Mouse (Mus musculus): ENCODE results near the gene Spert. TPM values are rescaled to one million over a fixed set of nuclear protein-coding genes. Genes with fewer than 3 reads are reported as not detected.

Spert gene
- polyA plus RNA-seq, 1 experiment from 2014 or later: not detected

DNA sequence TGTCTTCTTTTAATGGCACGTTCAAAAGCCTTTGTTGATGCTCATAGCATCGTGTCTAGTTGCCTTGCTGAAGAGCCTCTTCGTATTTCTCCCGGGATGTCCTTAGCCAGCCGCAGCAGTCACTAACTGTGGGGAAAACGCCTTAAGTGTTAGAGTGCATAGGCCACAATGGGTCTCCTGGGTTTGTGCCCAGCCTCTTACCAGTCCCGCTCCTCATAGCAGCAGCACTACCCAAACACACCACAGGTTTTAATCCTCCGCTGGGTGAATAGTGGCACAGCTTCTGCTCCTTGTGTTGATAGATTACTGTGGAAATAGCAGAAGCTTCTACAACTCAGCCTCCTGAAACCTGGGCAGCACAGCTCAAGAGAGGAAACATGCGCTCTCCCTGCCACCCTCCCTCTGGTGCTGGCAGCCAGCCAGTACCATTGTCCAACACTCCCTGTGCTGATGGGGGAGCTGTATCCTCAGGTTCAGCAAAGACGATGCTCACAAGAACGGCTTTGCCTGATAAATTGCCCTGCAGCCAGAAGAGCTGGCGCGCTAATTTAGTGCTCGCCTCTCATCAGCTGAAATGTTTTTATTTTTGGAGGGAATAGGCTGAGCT lies 27.3 kb downstream of the Spert start:
- Histone ChIP-seq H3K27me3 (ENCODE audit: low read depth, poor library complexity, severe bottlenecking) (no peaks in the 10 kb centered on the region), H3K36me3 (no peaks in the 10 kb centered on the region), H3K9me3 (replicated peaks) (no peaks in the 10 kb centered on the region), H3K4me3 (no peak overlapping the region), H3K4me1 (no peaks in the 10 kb centered on the region), H3K27ac (no peak overlapping the region)
- DNase-seq (ENCODE audit: low spot score): no peak
- 85% methylated on average over 14 of the region's 14 CpGs for WGBS

DNA sequence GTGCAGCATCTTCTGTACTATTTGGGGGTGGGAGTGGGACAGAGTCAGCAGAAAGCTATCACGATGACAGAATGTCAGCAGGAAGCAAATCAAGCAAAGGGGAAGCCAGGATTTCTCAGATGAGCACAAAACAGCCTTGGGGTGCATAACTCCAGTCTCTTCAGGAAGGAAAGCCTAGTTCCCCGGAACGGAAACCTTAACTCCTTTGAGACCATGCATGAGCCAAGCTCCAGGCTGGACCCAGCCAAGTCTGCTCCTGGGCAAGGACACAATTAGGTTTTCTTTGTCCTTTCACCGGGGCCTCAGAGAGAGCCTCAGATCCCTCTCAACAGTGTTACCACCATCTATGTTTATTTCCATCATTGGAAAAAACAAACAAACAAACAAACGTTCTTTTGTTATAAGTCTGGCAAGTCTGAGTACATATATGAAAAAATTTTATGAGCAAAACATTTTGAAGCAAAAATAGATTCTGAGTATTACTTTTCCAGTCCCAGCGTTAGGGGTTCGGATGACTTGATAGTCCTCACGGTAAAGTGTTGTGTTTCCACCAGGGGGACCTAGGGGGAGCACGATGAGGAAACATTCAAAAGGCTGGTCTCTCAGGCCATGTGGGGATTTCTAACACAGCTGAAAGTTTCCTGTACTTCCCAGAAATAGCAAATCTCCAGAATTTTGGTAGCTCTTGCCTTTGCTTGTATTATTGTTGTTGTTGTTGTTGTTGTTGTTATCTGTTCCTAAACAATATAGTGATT lies 31.2 kb downstream of the Spert start:
- no peaks in the 10 kb centered on the region for H3K27me3 ChIP-seq (ENCODE audit: low read depth, poor library complexity, severe bottlenecking)
- no peaks in the 10 kb centered on the region for H3K36me3 ChIP-seq
- H3K4me1 ChIP-seq: no peaks in the 10 kb centered on the region
- H3K9me3 ChIP-seq (replicated peaks): no peaks in the 10 kb centered on the region
- no peak overlapping the region for H3K27ac ChIP-seq
- 55% methylated on average over 9 of the region's 9 CpGs for WGBS
- DNase-seq (ENCODE audit: low spot score): no peak
- no peak overlapping the region for H3K4me3 ChIP-seq

DNA sequence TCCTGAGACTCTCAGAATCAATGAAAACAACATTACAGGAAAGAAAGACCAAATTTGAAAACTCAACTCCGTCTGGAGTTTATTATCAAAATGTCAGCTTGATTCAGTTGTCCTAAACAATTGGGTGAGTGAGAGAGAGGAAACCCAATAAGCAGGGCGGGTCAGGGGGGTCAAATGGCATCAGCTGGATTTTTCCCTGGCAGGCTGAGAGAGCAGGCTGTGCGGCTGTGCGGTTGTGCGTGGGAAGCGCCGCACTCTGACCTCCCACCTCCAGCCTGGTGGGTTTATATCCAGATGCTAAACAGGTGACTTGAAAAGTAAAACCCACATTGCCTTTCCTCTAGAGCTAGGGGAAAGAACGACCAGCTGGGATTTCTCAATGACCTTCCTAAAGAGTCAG lies 51.2 kb downstream of the Spert start:
- 9% methylated on average over 8 of the region's 8 CpGs for WGBS
- Histone ChIP-seq H3K4me1 (peaks cover 50% of the 10 kb centered on the region), H3K9me3 (replicated peaks) (no peaks in the 10 kb centered on the region), H3K4me3 (no peak overlapping the region), H3K27ac (no peak overlapping the region), H3K27me3 (ENCODE audit: low read depth, poor library complexity, severe bottlenecking) (no peaks in the 10 kb centered on the region), H3K36me3 (no peaks in the 10 kb centered on the region)
- peak; percentile 75 for DNase-seq (ENCODE audit: low spot score)

DNA sequence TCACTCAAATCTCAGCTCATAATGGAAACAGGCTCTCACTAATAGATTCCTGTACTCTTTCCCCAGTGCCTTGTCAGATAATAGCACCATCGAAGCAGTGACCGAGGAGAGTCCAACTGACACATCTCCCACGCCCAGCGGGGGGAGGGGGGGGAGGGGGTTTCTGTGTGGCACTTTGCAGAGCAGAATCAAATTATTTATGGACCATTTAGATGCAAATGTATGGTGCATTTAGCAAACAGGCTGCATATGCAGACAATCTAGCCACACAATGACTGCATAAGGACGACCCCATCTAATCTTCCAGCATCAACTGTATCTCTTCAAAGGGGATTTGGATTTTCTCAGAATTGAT lies 51.9 kb downstream of the Spert start:
- Histone ChIP-seq H3K9me3 (replicated peaks) (no peaks in the 10 kb centered on the region), H3K27ac (no peak overlapping the region), H3K27me3 (ENCODE audit: low read depth, poor library complexity, severe bottlenecking) (no peaks in the 10 kb centered on the region), H3K4me3 (no peak overlapping the region), H3K36me3 (no peaks in the 10 kb centered on the region), H3K4me1 (peaks cover 57% of the 10 kb centered on the region)
- no peak for DNase-seq (ENCODE audit: low spot score)
- 24% methylated on average over 5 of the region's 5 CpGs for WGBS

DNA sequence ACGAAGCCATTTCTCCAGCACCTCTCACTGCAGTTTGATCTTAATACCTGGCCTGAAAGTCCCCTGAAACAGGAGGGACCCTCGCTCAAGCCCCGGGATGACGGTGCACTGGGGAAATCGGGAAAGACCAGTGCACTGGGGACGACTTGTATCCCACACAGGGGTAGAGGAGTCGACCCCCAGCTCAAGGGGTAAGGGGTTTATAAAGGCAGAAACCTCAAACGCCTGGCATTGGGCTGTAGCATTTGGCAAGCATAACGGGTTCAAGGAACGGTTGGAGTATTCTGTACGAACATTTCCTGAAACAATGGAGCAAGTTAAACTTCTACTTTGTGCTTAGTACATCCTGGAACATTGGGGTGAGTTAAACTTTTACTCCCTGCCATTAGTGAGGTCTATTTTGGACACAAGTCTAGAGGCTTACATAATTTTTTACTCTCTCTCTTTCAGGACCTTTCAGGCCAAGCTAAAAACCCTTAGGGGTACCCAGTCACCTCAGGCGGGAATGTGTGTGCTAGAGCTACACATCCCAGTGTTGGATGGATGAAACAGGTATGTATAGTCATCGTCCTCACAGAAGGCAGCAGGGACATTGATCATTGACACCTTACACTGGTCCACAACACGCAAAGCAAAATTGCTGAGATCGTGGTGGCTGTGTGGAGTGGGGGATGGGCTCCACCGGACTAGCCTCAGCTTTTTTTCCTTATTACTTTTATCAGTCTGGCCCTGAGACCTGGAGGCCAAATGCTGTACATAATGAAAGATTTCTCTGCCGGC lies 52.5 kb downstream of the Spert start:
- Histone ChIP-seq H3K4me3 (no peak overlapping the region), H3K4me1 (peaks cover 57% of the 10 kb centered on the region), H3K9me3 (replicated peaks) (no peaks in the 10 kb centered on the region), H3K27me3 (ENCODE audit: low read depth, poor library complexity, severe bottlenecking) (no peaks in the 10 kb centered on the region), H3K36me3 (no peaks in the 10 kb centered on the region), H3K27ac (0 out of 2 replicates have a peak overlapping the region, but pooled peaks have one; percentile 36)
- no peak for DNase-seq (ENCODE audit: low spot score)
- WGBS: 70% methylated on average over 17 of the region's 17 CpGs

DNA sequence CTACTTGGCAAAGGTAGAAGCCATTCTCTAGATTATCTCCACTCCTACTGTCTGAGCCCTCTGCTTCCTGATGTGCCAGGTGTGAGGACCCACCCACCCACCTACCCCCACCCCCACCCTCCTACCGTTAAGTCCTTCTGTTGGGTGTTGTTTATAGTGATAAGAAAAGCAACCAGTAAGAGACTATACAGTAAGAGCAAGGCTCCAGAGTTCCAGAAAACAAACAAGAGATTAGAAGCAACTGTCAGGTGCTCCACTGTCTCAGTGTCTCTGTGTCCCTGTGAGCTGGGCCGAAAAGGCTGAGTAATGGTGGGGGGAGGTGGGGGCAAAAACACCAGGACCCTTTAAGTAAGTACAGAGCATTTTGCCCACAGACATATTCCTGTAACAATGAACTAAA lies 53.7 kb downstream of the Spert start:
- Histone ChIP-seq H3K9me3 (replicated peaks) (no peaks in the 10 kb centered on the region), H3K27me3 (ENCODE audit: low read depth, poor library complexity, severe bottlenecking) (no peaks in the 10 kb centered on the region), H3K36me3 (no peaks in the 10 kb centered on the region), H3K4me3 (no peak overlapping the region), H3K27ac (no peak overlapping the region), H3K4me1 (peaks cover 57% of the 10 kb centered on the region)
- DNase-seq (ENCODE audit: low spot score): no peak
- 46% methylated on average over 2 of the region's 2 CpGs for WGBS

Other genes starting within 250 kb of the Spert start
- not detected in 2 replicates for gene Siah3, start 137.1 kb downstream of the Spert start, polyA plus RNA-seq (2016; fragmentation: Nextera tagmentation; extraction: Ambion mirVana)
- not detected in 2 replicates for gene Erich6b, start 49.1 kb upstream of the Spert start, polyA plus RNA-seq (2016; fragmentation: Nextera tagmentation; extraction: Ambion mirVana)
- 19.0 and 22.5 TPM in 2 replicates for gene Cog3, start 161.4 kb upstream of the Spert start, polyA plus RNA-seq (2016; fragmentation: Nextera tagmentation; extraction: Ambion mirVana)
- gene Slc25a30, start 193.9 kb upstream of the Spert start, polyA plus RNA-seq (2016; fragmentation: Nextera tagmentation; extraction: Ambion mirVana): 4.8 and 6.2 TPM in 2 replicates